Mouse (Mus musculus): ENCODE results near the gene Olfr498. TPM values are rescaled to one million over a fixed set of nuclear protein-coding genes. Genes with fewer than 3 reads are reported as not detected.

The Olfr498 gene
- polyA plus RNA-seq (2015; fragmentation: Nextera tagmentation; extraction: Ambion mirVana) = not detected in 2 replicates

DNA sequence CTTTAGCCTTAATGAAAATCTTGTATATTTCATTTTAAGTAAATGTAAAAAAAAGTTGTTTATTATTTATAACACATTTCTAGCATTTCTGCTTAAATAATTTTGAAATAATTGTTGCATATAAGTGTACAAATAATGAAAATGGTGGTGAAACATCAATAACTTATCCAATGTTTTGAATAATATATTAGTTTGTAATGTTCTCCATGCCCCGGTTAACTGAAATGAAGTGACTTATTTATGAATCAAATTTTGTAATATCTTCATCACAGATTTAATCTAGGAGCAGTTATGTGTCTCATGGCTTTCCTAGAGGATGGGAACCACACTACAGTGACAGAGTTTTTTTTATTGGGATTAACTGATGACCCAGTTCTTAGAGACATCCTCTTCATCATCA, at the start of gene Olfr498:
Gene Olfr498 (plus strand): TSS at position 301 of the 400 bp plus-strand sequence.
- no peaks in the 10 kb centered on the region for H3K4me1 ChIP-seq (ENCODE audit: control insufficient read depth, insufficient read depth, low read length)
- no peak within 1 kb of the TSS for H3K9ac ChIP-seq (ENCODE audit: low read length)
- 89% methylated on average over 1 of the region's 1 CpGs for WGBS
- H3K4me2 ChIP-seq (ENCODE audit: low read depth, low read length) = no peak within 1 kb of the TSS
- no peak within 1 kb of the TSS for H3K4me3 ChIP-seq (replicated peaks; ENCODE audit: low read length)
- no peaks in the 10 kb centered on the region for H3K27me3 ChIP-seq (ENCODE audit: control insufficient read depth, insufficient read depth, low read length)
- no peak within 1 kb of the TSS for H3K27ac ChIP-seq (ENCODE audit: low read length)
- H3K9me3 ChIP-seq (replicated peaks; ENCODE audit: control insufficient read depth, low read length) = no peaks in the 10 kb centered on the region
- ATAC-seq (ENCODE audit: insufficient read depth, low FRiP score) = no peak
- no peaks in the 10 kb centered on the region for H3K36me3 ChIP-seq (ENCODE audit: control insufficient read depth, insufficient read depth, low read length)

DNA sequence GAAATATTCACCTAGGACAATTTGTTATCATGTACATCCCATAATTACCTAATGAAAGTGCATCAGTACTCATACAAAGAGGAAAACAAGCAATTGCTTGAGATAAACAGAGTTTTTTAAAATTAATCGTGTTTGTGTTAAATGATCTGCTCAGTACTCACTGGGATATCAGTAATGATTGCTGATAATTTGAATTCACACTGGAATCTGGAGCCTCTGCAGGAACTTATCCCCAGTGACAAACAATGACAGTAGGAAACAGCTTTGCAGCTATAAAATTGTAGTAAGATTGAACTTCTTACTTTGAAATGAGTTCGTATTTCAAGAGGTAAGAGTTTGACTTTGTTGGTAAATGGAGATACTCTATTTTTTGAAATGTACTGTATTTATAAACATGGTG, 45.0 kb upstream of the Olfr498 start, which contains the start of gene Olfr497:
Gene Olfr497 (plus strand): TSS at position 301 of the 400 bp plus-strand sequence.
- Histone ChIP-seq H3K9me3 (replicated peaks; ENCODE audit: control insufficient read depth, low read length) (no peaks in the 10 kb centered on the region), H3K27ac (ENCODE audit: low read length) (no peak within 1 kb of the TSS), H3K4me1 (ENCODE audit: control insufficient read depth, insufficient read depth, low read length) (no peaks in the 10 kb centered on the region), H3K4me3 (replicated peaks; ENCODE audit: low read length) (no peak within 1 kb of the TSS), H3K36me3 (ENCODE audit: control insufficient read depth, insufficient read depth, low read length) (no peaks in the 10 kb centered on the region), H3K4me2 (ENCODE audit: low read depth, low read length) (no peak within 1 kb of the TSS), H3K9ac (ENCODE audit: low read length) (no peak within 1 kb of the TSS), H3K27me3 (ENCODE audit: control insufficient read depth, insufficient read depth, low read length) (no peaks in the 10 kb centered on the region)
- WGBS = 86% methylated on average over 2 of the region's 2 CpGs
- no peak for ATAC-seq (ENCODE audit: insufficient read depth, low FRiP score)

Other genes with a start within 250 kb of the Olfr498 start
- gene Olfr488, start 207.0 kb upstream of the Olfr498 start, polyA plus RNA-seq (2015; fragmentation: Nextera tagmentation; extraction: Ambion mirVana) = not detected in 2 replicates
- gene Olfr490, start 176.4 kb upstream of the Olfr498 start, polyA plus RNA-seq (2015; fragmentation: Nextera tagmentation; extraction: Ambion mirVana) = not detected in 2 replicates
- gene Olfr491, start 151.9 kb upstream of the Olfr498 start, polyA plus RNA-seq (2015; fragmentation: Nextera tagmentation; extraction: Ambion mirVana) = not detected in 2 replicates
- gene Olfr492, start 141.7 kb upstream of the Olfr498 start, polyA plus RNA-seq (2015; fragmentation: Nextera tagmentation; extraction: Ambion mirVana) = not detected in 2 replicates
- gene Olfr493, start 118.3 kb upstream of the Olfr498 start, polyA plus RNA-seq (2015; fragmentation: Nextera tagmentation; extraction: Ambion mirVana) = not detected in 2 replicates
- gene Olfr494, start 100.0 kb upstream of the Olfr498 start, polyA plus RNA-seq (2015; fragmentation: Nextera tagmentation; extraction: Ambion mirVana) = not detected in 2 replicates
- gene Olfr495, start 72.2 kb upstream of the Olfr498 start, polyA plus RNA-seq (2015; fragmentation: Nextera tagmentation; extraction: Ambion mirVana) = not detected in 2 replicates
- gene Olfr497, start 44.9 kb upstream of the Olfr498 start, polyA plus RNA-seq (2015; fragmentation: Nextera tagmentation; extraction: Ambion mirVana) = not detected in 2 replicates
- not detected in 2 replicates for gene Olfr502, start 59.7 kb downstream of the Olfr498 start, polyA plus RNA-seq (2015; fragmentation: Nextera tagmentation; extraction: Ambion mirVana)
- not detected in 2 replicates for gene Olfr503, start 79.2 kb downstream of the Olfr498 start, polyA plus RNA-seq (2015; fragmentation: Nextera tagmentation; extraction: Ambion mirVana)
- gene Olfr504, start 100.5 kb downstream of the Olfr498 start, polyA plus RNA-seq (2015; fragmentation: Nextera tagmentation; extraction: Ambion mirVana) = not detected in 2 replicates
- not detected in 2 replicates for gene Olfr506, start 145.5 kb downstream of the Olfr498 start, polyA plus RNA-seq (2015; fragmentation: Nextera tagmentation; extraction: Ambion mirVana)
- not detected in 2 replicates for gene Olfr507, start 156.5 kb downstream of the Olfr498 start, polyA plus RNA-seq (2015; fragmentation: Nextera tagmentation; extraction: Ambion mirVana)
- gene Olfr508, start 164.7 kb downstream of the Olfr498 start, polyA plus RNA-seq (2015; fragmentation: Nextera tagmentation; extraction: Ambion mirVana) = not detected in 2 replicates
- gene Olfr509, start 186.6 kb downstream of the Olfr498 start, polyA plus RNA-seq (2015; fragmentation: Nextera tagmentation; extraction: Ambion mirVana) = not detected in 2 replicates
- gene Olfr510, start 201.1 kb downstream of the Olfr498 start, polyA plus RNA-seq (2015; fragmentation: Nextera tagmentation; extraction: Ambion mirVana) = not detected in 2 replicates
- not detected in 2 replicates for gene Olfr512, start 248.0 kb downstream of the Olfr498 start, polyA plus RNA-seq (2015; fragmentation: Nextera tagmentation; extraction: Ambion mirVana)

Data from stomach, embryonic 16.5 days (tissue).